Mouse (Mus musculus): ENCODE measurements around the gene Hk2. TPM values are rescaled to one million over a fixed set of nuclear protein-coding genes. Genes with fewer than 3 reads are reported as not detected.

Gene Hk2
- polyA plus RNA-seq, 1 experiment = 81.2 TPM

DNA sequence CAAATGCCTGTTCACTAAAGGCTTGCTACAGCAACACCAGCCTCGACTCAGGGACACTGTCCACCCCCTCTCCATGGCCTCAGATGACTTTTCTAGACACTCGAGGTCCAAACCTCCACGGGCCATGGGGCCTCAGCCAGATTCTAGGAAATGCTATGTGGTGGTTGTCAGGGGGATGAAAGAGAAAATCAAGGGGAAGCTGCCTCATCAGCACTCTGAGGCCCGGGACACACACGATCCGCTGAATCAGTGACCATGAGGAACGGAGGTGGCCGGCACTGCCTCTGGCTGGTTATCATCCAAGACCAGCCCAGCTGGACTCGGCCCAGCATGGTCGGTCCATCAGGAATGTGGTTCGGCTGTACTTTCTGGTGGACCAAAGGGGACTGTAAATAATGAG lies 23.2 kb downstream of the Hk2 start:
- no peak overlapping the region for H3K4me2 ChIP-seq (ENCODE audit: low read depth)

DNA sequence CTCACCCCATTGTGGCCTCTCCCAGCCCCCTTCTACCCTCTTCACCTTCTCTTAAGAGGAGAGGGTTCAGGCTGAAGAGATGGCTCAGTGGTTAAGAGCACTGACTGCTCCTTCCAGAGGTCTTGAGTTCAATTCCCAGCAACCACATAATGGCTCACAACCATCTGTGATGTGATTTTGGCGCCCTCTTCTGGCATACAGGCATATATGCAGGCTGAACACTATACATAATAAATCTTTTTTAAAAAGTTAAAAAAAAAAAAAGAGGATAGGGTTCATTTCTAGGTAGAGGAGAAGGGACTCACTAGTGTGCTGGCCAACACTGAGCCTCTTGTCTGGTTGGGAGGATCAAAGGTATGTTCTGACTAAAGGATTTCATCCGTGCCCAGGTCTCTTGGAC lies 24.2 kb downstream of the Hk2 start:
- no peak overlapping the region for H3ac ChIP-seq (ENCODE audit: control insufficient read depth, insufficient read length)

More for the DNA sequence above, 23.2 kb downstream of the Hk2 start:
- no peaks in the 10 kb centered on the region for H3K27me3 ChIP-seq (ENCODE audit: control insufficient read depth, insufficient read depth, insufficient read length)
- peaks cover 35% of the 10 kb centered on the region for H3K79me2 ChIP-seq (ENCODE audit: control insufficient read depth, insufficient read depth)
- no peak overlapping the region for H3K4me3 ChIP-seq
- no peak overlapping the region for H3ac ChIP-seq (ENCODE audit: control insufficient read depth, insufficient read length)
- peaks cover 1% of the 10 kb centered on the region for H3K36me3 ChIP-seq (ENCODE audit: control insufficient read depth, insufficient read depth)
- TF ChIP-seq CEBPB (IDR thresholded peaks at IDR 0.05; ENCODE audit: insufficient read depth, poor library complexity, severe bottlenecking) (no peak), MYOG (IDR thresholded peaks at IDR 0.05; ENCODE audit: control insufficient read depth in 1 of 3, insufficient read depth in 1 of 3, insufficient read length in 2 of 3, low read depth in 2 of 3) (no peak), USF1 (IDR thresholded peaks at IDR 0.05; ENCODE audit: low read depth) (no peak), REST (IDR thresholded peaks at IDR 0.05; ENCODE audit: insufficient read depth, insufficient read length) (no peak), MYOD1 (IDR thresholded peaks at IDR 0.05; ENCODE audit: control insufficient read depth in 1 of 3, insufficient read length in 2 of 3, low read depth in 2 of 3) (no peak)

DNA sequence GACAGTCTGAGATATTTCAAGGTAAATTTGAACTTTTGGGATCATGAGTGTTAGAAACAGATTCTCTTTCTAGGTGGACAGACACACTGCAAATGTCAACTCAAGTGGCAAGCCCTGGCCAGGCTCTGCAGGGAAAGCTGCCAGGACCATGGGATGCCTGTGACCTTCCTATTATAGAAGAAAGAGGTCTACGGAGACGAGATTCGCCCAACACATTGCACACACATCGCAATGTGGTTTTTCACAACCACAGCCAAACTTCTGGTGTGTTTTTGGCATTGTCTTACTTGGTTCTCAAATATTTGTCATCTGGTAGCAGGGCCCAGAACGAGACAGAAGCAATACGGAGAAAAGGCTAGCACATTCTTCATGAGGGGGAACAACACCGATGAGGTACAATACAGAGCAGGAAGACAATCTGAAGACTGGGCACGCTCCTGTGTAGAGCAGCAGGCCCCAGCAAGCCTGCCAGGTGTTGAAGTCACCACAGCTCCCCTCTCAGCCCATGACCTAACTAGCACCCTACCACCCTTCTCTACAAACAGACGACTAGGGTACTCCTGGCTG lies 26.1 kb downstream of the Hk2 start:
- H3K4me3 ChIP-seq = no peak overlapping the region
- H3K36me3 ChIP-seq (ENCODE audit: control insufficient read depth, insufficient read depth) = peaks cover 15% of the 10 kb centered on the region
- no peak for TF ChIP-seq MAX (IDR thresholded peaks at IDR 0.05; ENCODE audit: low read depth)
- H3ac ChIP-seq (ENCODE audit: control insufficient read depth, insufficient read length) = no peak overlapping the region
- H3K79me2 ChIP-seq (ENCODE audit: control insufficient read depth, insufficient read depth) = peaks cover 21% of the 10 kb centered on the region
- H3K27me3 ChIP-seq (ENCODE audit: control insufficient read depth, insufficient read depth, insufficient read length) = no peaks in the 10 kb centered on the region
- no peak overlapping the region for H3K4me2 ChIP-seq (ENCODE audit: low read depth)

More for the DNA sequence above, 24.2 kb downstream of the Hk2 start:
- H3K27me3 ChIP-seq (ENCODE audit: control insufficient read depth, insufficient read depth, insufficient read length) = no peaks in the 10 kb centered on the region
- H3K79me2 ChIP-seq (ENCODE audit: control insufficient read depth, insufficient read depth) = peaks cover 25% of the 10 kb centered on the region
- peaks cover 5% of the 10 kb centered on the region for H3K36me3 ChIP-seq (ENCODE audit: control insufficient read depth, insufficient read depth)
- H3K4me2 ChIP-seq (ENCODE audit: low read depth) = no peak overlapping the region
- no peak overlapping the region for H3K4me3 ChIP-seq
- TF ChIP-seq MYOD1 (IDR thresholded peaks at IDR 0.05; ENCODE audit: control insufficient read depth in 1 of 3, insufficient read length in 2 of 3, low read depth in 2 of 3) = no peak
- TF ChIP-seq MYOG (IDR thresholded peaks at IDR 0.05; ENCODE audit: control insufficient read depth in 1 of 3, insufficient read depth in 1 of 3, insufficient read length in 2 of 3, low read depth in 2 of 3) = no peak
- TF ChIP-seq POLR2AphosphoS2 (IDR thresholded peaks at IDR 0.05; ENCODE audit: insufficient read length, low read depth) = no peak
- TF ChIP-seq TCF3 (IDR thresholded peaks at IDR 0.05; ENCODE audit: insufficient read length, low read depth) = no peak
- TF ChIP-seq POLR2A (IDR thresholded peaks at IDR 0.05; ENCODE audit: insufficient read length, low read depth) = no peak
- no peak for TF ChIP-seq TCF12 (IDR thresholded peaks at IDR 0.05; ENCODE audit: insufficient read depth, poor library complexity, severe bottlenecking)
- no peak for TF ChIP-seq MAX (IDR thresholded peaks at IDR 0.05; ENCODE audit: low read depth)
- no peak for TF ChIP-seq CEBPB (IDR thresholded peaks at IDR 0.05; ENCODE audit: insufficient read depth, poor library complexity, severe bottlenecking)
- TF ChIP-seq SRF (IDR thresholded peaks at IDR 0.05; ENCODE audit: control insufficient read depth, insufficient read length, low read depth) = no peak

DNA sequence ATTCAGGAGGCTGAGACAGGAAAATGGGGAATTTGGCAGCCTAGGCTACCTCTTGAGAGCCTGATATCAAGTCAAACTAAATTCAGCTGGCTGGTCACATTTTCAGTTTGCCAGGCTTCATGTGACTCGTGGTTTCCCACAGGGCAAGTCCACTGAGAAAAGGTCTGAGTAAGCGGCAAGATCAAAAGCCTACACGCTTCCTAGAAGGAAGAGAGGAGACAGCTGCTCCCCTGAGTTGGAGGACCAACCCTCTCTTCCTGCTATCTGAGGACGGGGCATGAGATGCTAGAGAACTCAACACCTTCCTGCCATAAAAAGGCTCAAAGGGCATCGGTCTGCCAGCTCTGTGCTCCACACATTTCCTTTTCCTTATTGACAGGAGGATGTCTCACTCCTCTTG lies 27.2 kb downstream of the Hk2 start:
- Histone ChIP-seq H3K27me3 (ENCODE audit: control insufficient read depth, insufficient read depth, insufficient read length) (no peaks in the 10 kb centered on the region), H3ac (ENCODE audit: control insufficient read depth, insufficient read length) (no peak overlapping the region), H3K4me3 (no peak overlapping the region), H3K79me2 (ENCODE audit: control insufficient read depth, insufficient read depth) (peaks cover 12% of the 10 kb centered on the region), H3K4me2 (ENCODE audit: low read depth) (peak overlapping the region; percentile 24), H3K36me3 (ENCODE audit: control insufficient read depth, insufficient read depth) (peaks cover 25% of the 10 kb centered on the region)
- TF ChIP-seq USF1 (IDR thresholded peaks at IDR 0.05; ENCODE audit: low read depth) (peak; percentile 63), MYOD1 (IDR thresholded peaks at IDR 0.05; ENCODE audit: control insufficient read depth in 1 of 3, insufficient read length in 2 of 3, low read depth in 2 of 3) (peak; percentile 54 to 89 (median 79)), TCF12 (IDR thresholded peaks at IDR 0.05; ENCODE audit: insufficient read depth, poor library complexity, severe bottlenecking) (peak; percentile 54), POLR2A (IDR thresholded peaks at IDR 0.05; ENCODE audit: insufficient read length, low read depth) (no peak), MYOG (IDR thresholded peaks at IDR 0.05; ENCODE audit: control insufficient read depth in 1 of 3, insufficient read depth in 1 of 3, insufficient read length in 2 of 3, low read depth in 2 of 3) (peak in 2 of 3 experiments; percentile 83 to 88), CEBPB (IDR thresholded peaks at IDR 0.05; ENCODE audit: insufficient read depth, poor library complexity, severe bottlenecking) (no peak)

DNA sequence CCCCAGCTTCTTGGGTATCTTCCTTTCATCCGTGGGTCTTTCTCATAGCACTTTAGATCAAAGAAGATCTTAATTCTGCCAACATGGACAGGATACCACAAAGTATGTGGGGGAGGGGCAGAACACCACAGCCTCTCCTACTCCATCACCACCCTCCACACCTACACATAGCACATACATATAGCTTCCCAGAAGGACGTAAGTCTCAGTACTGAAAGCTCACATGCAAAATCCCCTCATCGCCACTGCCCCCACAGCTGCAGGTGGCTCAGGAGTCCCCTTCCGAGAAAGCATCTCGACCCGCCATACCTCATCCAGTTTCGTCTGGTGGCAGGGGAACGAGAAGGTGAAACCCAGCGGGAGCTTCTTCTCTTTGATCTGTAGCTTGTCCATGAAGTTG lies 29.7 kb downstream of the Hk2 start:
- no peak overlapping the region for H3K4me2 ChIP-seq (ENCODE audit: low read depth)
- H3ac ChIP-seq (ENCODE audit: control insufficient read depth, insufficient read length) = no peak overlapping the region
- TF ChIP-seq MAX (IDR thresholded peaks at IDR 0.05; ENCODE audit: low read depth) (no peak), E2F4 (IDR thresholded peaks at IDR 0.05; ENCODE audit: insufficient read depth) (no peak), TCF12 (IDR thresholded peaks at IDR 0.05; ENCODE audit: insufficient read depth, poor library complexity, severe bottlenecking) (no peak), TCF3 (IDR thresholded peaks at IDR 0.05; ENCODE audit: insufficient read length, low read depth) (no peak), MYOG (IDR thresholded peaks at IDR 0.05; ENCODE audit: control insufficient read depth in 1 of 3, insufficient read depth in 1 of 3, insufficient read length in 2 of 3, low read depth in 2 of 3) (no peak), REST (IDR thresholded peaks at IDR 0.05; ENCODE audit: insufficient read depth, insufficient read length) (no peak), USF1 (IDR thresholded peaks at IDR 0.05; ENCODE audit: low read depth) (no peak), POLR2A (IDR thresholded peaks at IDR 0.05; ENCODE audit: insufficient read length, low read depth) (no peak), MYOD1 (IDR thresholded peaks at IDR 0.05; ENCODE audit: control insufficient read depth in 1 of 3, insufficient read length in 2 of 3, low read depth in 2 of 3) (no peak), CEBPB (IDR thresholded peaks at IDR 0.05; ENCODE audit: insufficient read depth, poor library complexity, severe bottlenecking) (no peak), POLR2AphosphoS2 (IDR thresholded peaks at IDR 0.05; ENCODE audit: insufficient read length, low read depth) (no peak), SRF (IDR thresholded peaks at IDR 0.05; ENCODE audit: control insufficient read depth, insufficient read length, low read depth) (no peak)
- no peaks in the 10 kb centered on the region for H3K27me3 ChIP-seq (ENCODE audit: control insufficient read depth, insufficient read depth, insufficient read length)
- H3K4me3 ChIP-seq = no peak overlapping the region
- peaks cover 34% of the 10 kb centered on the region for H3K36me3 ChIP-seq (ENCODE audit: control insufficient read depth, insufficient read depth)
- no peaks in the 10 kb centered on the region for H3K79me2 ChIP-seq (ENCODE audit: control insufficient read depth, insufficient read depth)

Measured in myocyte (in vitro differentiated cells).